Mouse (Mus musculus) hindbrain, postnatal 0 days (tissue): Measurements from ENCODE around the gene Sltm. TPM values are rescaled to one million over a fixed set of nuclear protein-coding genes. Genes with fewer than 3 reads are reported as not detected.
A peak's percentile ranks its signal among the peaks of the same experiment; 100 is the strongest.
"Not testable (repeated sequence)": the region's sequence is repeated elsewhere in the genome, so short reads cannot be mapped to it uniquely, and the experiment has no call there.

Experiments
- ATAC-seq: fragments of 200-750 bp; cut with Nextera tagmentation; 2 replicates; pipeline ENCODE4 v1.8.0; 2017; ENCODE audit warnings: mild to moderate bottlenecking, moderate TSS enrichment, moderate library complexity
- DNase-seq: peaks from one replicate; pipeline ENCODE4 v3.0.0-alpha.2; 2015; ENCODE audit warnings: low spot score
- H3K27ac ChIP-seq: fragments of 300-500 bp; sonication (generic); 2 replicates; pipeline ENCODE4 v1.5.1; 2014; ENCODE audit warnings: mild to moderate bottlenecking
- H3K27me3 ChIP-seq: fragments of 300-500 bp; sonication (generic); 2 replicates; pipeline ENCODE4 v1.6.1; 2014; ENCODE audit warnings: low read length, mixed read lengths; ENCODE audit not compliant: insufficient read depth
- H3K36me3 ChIP-seq: fragments of 300-500 bp; sonication (generic); 2 replicates; pipeline ENCODE4 v1.6.1; 2014; ENCODE audit warnings: low read length, mixed read lengths; ENCODE audit not compliant: insufficient read depth
- H3K4me1 ChIP-seq: fragments of 300-500 bp; sonication (generic); 2 replicates; pipeline ENCODE4 v1.6.1; 2014; ENCODE audit warnings: antibody characterized with exemption, low read length, mixed read lengths; ENCODE audit not compliant: insufficient read depth
- H3K4me2 ChIP-seq: fragments of 300-500 bp; sonication (generic); 2 replicates; pipeline ENCODE4 v1.6.1; 2014; ENCODE audit warnings: low read depth, mild to moderate bottlenecking, low read length, moderate library complexity, mixed read lengths
- H3K4me3 ChIP-seq: fragments of 300-500 bp; sonication (generic); 2 replicates; pipeline ENCODE4 v1.5.1; 2014; ENCODE audit warnings: low read length
- H3K9ac ChIP-seq: fragments of 300-500 bp; sonication (generic); replicated peaks from 2 replicates; pipeline ENCODE4 v1.6.1; 2014; ENCODE audit warnings: mild to moderate bottlenecking, low read length, moderate library complexity, mixed read lengths
- H3K9me3 ChIP-seq: fragments of 300-500 bp; sonication (generic); 2 replicates; pipeline ENCODE4 v1.6.1; 2016; ENCODE audit warnings: low read length, mixed read lengths
- CTCF ChIP-seq: IDR thresholded peaks from 2 replicates; pipeline ENCODE4 v1.5.1; 2016; ENCODE audit warnings: antibody characterized with exemption, control low read depth, low read depth
- WGBS: fragments of 180-500 bp; shearing (Covaris S2); extraction: QIAGEN DNeasy Blood & Tissue Kit; methylation state at CpG from one replicate; pipeline ENCODE4 v1.1.7; 2014; 5-methylcytosine and 5-hydroxymethylcytosine counted together
- polyA plus RNA-seq: library from polyadenylated mRNA; unstranded; fragments of >200 nt; fragmentation: Nextera tagmentation; extraction: Ambion mirVana; gene quantifications from 2 replicates; pipeline ENCODE4 v1.2.1, GENCODE M21; 2015
- total RNA-seq: library from RNA; depleted of rRNA; stranded (reverse); fragments of >200 nt; gene quantifications from 2 replicates; pipeline ENCODE4 v1.2.3, GENCODE M21; 2014

The Sltm gene
- total and polyA plus RNA-seq, 2 experiments from 2014 or later = 23.2 to 39.4 TPM

DNA sequence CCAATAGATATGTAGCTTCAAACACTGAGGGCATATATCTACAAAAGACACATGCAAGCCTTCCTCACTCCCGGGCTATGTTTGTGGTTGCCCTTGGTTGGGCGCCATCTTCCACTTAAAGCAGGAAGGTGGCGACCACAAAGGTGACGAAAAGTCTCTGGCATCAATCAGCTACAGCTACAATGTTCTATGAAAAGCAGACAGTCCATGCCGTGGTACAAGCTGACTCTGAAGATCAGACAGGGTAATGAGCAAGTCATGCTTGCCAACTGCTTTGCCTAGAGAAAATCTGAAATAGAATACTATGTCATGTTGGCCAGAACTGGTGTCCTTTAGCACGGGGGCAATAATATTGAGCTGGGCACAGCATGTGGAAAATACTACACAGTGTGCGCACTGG, 18.2 kb upstream of the Sltm start:
- Histone ChIP-seq H3K9ac (no peak overlapping the region), H3K27ac (no peak overlapping the region), H3K27me3 (no peaks in the 10 kb centered on the region), H3K4me1 (no peaks in the 10 kb centered on the region), H3K4me2 (no peak overlapping the region), H3K4me3 (no peak overlapping the region), H3K9me3 (no peaks in the 10 kb centered on the region), H3K36me3 (no peaks in the 10 kb centered on the region)
- no peak for TF ChIP-seq CTCF
- 93% methylated on average over 7 of the region's 7 CpGs for WGBS
- ATAC-seq (no peak), DNase-seq (no peak)

GRCm38 (mm10) chr9:70533328-70533727, 9.2 kb upstream of the Sltm start:
- no peak for TF ChIP-seq CTCF
- no peaks in the 10 kb centered on the region for H3K36me3 ChIP-seq
- H3K9me3 ChIP-seq = no peaks in the 10 kb centered on the region
- H3K4me2 ChIP-seq = no peak overlapping the region
- WGBS = 88% methylated on average over 3 of the region's 3 CpGs
- no peak for DNase-seq
- H3K27ac ChIP-seq = no peak overlapping the region
- H3K4me1 ChIP-seq = no peaks in the 10 kb centered on the region
- H3K27me3 ChIP-seq = no peaks in the 10 kb centered on the region
- no peak overlapping the region for H3K9ac ChIP-seq
- no peak overlapping the region for H3K4me3 ChIP-seq
- no peak for ATAC-seq

- H3K27me3 ChIP-seq = no peaks in the 10 kb centered on the region
- ATAC-seq (no peak), DNase-seq (no peak)
- no peak overlapping the region for H3K27ac ChIP-seq
- no peak for TF ChIP-seq CTCF
- no peaks in the 10 kb centered on the region for H3K9me3 ChIP-seq
- peak overlapping the region; percentile 99 for H3K9ac ChIP-seq
- H3K4me1 ChIP-seq = peaks cover 8% of the 10 kb centered on the region; the same call in 1 of the 2 replicates
- 7% methylated on average over 6 of the region's 6 CpGs for WGBS
- H3K4me2 ChIP-seq = peak overlapping the region; percentile 96
- no peaks in the 10 kb centered on the region for H3K36me3 ChIP-seq
- peak overlapping the region; percentile 97 for H3K4me3 ChIP-seq
Measured at GRCm38 (mm10) chr9:70541584-70541983, 970 bp upstream of the Sltm start.

- H3K4me2 ChIP-seq = peak overlapping the region; percentile 96
- peaks cover 8% of the 10 kb centered on the region; the same call in 1 of the 2 replicates for H3K4me1 ChIP-seq
- peak overlapping the region; percentile 99 for H3K27ac ChIP-seq
- no peaks in the 10 kb centered on the region for H3K27me3 ChIP-seq
- no peaks in the 10 kb centered on the region for H3K36me3 ChIP-seq
- peak overlapping the region; percentile 97 for H3K4me3 ChIP-seq
- peak overlapping the region; percentile 99 for H3K9ac ChIP-seq
- under 1% methylated on average over 54 of the region's 64 CpGs for WGBS
- no peak for TF ChIP-seq CTCF
- DNase-seq = peak; percentile 72
- H3K9me3 ChIP-seq = no peaks in the 10 kb centered on the region
- ATAC-seq = peak; percentile 72
Measured at GRCm38 (mm10) chr9:70543048-70543880, 710 bp downstream of the Sltm start.

GRCm38 (mm10) chr9:70543985-70544384, 1.4 kb downstream of the Sltm start:
- Histone ChIP-seq H3K9me3 (no peaks in the 10 kb centered on the region), H3K4me2 (peak overlapping the region; percentile 96), H3K27me3 (no peaks in the 10 kb centered on the region), H3K36me3 (no peaks in the 10 kb centered on the region), H3K4me1 (peaks cover 8% of the 10 kb centered on the region; the same call in 1 of the 2 replicates), H3K9ac (peak overlapping the region; percentile 99; the same call in 1 of the 2 replicates), H3K27ac (no peak overlapping the region), H3K4me3 (peak overlapping the region; percentile 97)
- no peak for TF ChIP-seq CTCF
- ATAC-seq (no peak), DNase-seq (no peak)
- 60% methylated on average over 5 of the region's 5 CpGs for WGBS

DNA sequence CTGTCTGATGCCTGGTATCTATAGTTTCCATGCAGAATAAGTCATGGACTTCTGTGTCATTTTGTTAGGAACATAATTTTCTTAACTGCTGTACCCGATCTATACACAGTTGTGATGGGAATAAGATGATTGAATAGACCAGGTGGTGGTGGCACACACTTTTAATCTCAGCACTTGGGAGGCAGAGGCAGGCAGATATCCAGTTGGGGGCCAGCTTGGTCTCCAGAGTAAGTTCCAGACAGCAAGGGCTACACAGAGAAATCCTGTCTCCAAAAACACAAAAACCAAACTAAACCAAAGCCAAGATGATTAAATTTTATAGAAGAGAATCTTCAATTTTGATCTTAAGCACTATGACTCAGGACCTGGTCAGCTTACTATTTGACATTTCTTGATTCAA, 2.3 kb downstream of the Sltm start:
- TF ChIP-seq CTCF = no peak
- Histone ChIP-seq H3K4me1 (peaks cover 8% of the 10 kb centered on the region; the same call in 1 of the 2 replicates), H3K4me2 (no peak overlapping the region), H3K9me3 (no peaks in the 10 kb centered on the region), H3K4me3 (no peak overlapping the region), H3K27ac (no peak overlapping the region), H3K27me3 (no peaks in the 10 kb centered on the region), H3K36me3 (no peaks in the 10 kb centered on the region), H3K9ac (no peak overlapping the region)
- 79% methylated on average over 1 of the region's 1 CpGs for WGBS
- DNase-seq (no peak), ATAC-seq (no peak)

DNA sequence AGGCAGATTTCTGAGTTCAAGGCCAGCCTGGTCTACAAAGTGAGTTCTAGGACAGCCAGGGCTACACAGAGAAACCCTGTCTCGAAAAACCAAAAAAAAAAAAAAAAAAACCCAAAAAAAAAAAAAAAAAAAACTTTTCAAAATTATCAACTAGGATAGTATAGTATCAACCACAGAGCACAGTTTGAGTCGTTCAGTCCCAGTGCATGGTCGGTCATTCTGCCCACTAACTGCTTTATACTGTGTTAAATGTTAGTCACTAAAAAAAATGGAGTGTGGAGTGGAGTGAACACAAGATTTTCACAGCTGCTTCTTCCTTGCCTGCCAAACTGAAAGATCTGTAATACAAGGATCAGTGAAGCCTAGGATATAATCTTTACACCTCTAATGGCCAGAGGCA, 4.0 kb downstream of the Sltm start:
- H3K27ac ChIP-seq, H3K4me2 ChIP-seq, H3K27me3 ChIP-seq, H3K4me1 ChIP-seq, H3K4me3 ChIP-seq, H3K36me3 ChIP-seq, H3K9me3 ChIP-seq, ATAC-seq, DNase-seq, H3K9ac ChIP-seq: not testable (repeated sequence)
- 95% methylated on average over 2 of the region's 3 CpGs for WGBS
